8 mouse cellular contexts compared by ENCODE assay signal in genomic region chr12:4132941-4133846, GRCm38 (mm10). TPM values are rescaled to one million over a fixed set of nuclear protein-coding genes. Genes with fewer than 3 reads are reported as not detected.
DNase-seq lines count a peak whose midpoint lies in the region; ATAC-seq and TF ChIP-seq lines count a peak whose summit lies in the region.

TSS of gene Adcy3 (plus strand) at chr12:4133103.

- 1% methylated on average over 72 of the region's 83 CpGs for WGBS in forebrain, embryonic 10.5 days
- WGBS in heart, embryonic 14.5 days, result under 1% methylated on average over 83 of the region's 83 CpGs
- 2% methylated on average over 82 of the region's 83 CpGs for WGBS in liver, postnatal 0 days (ENCODE audit: insufficient replicate concordance)
- WGBS in neural tube, embryonic 12.5 days, result under 1% methylated on average over 76 of the region's 83 CpGs
- WGBS in stomach, postnatal 0 days, result 1% methylated on average over 73 of the region's 83 CpGs

- H3K9ac ChIP-seq in heart, embryonic 14.5 days (ENCODE audit: low read length), result peak within 1 kb of the TSS; percentile 72
- peak within 1 kb of the TSS; percentile 50 for H3K9ac ChIP-seq in liver, postnatal 0 days (replicated peaks)
- H3K9ac ChIP-seq in neural tube, embryonic 12.5 days, result peak within 1 kb of the TSS; percentile 71
- peak within 1 kb of the TSS; percentile 73 for H3K9ac ChIP-seq in stomach, postnatal 0 days (ENCODE audit: low read length)

- H3K27me3 ChIP-seq in forebrain, embryonic 10.5 days (ENCODE audit: poor library complexity, severe bottlenecking), result peaks cover 25% of the 10 kb centered on the region
- H3K27me3 ChIP-seq in heart, embryonic 14.5 days (ENCODE audit: control insufficient read depth, insufficient read depth, low read length), result no peaks in the 10 kb centered on the region
- peaks cover 8% of the 10 kb centered on the region; the same call in 1 of the 2 replicates for H3K27me3 ChIP-seq in liver, postnatal 0 days (ENCODE audit: insufficient read depth, low read length)
- H3K27me3 ChIP-seq in neural tube, embryonic 12.5 days (replicated peaks), result peaks cover 8% of the 10 kb centered on the region; the same call in 1 of the 2 replicates
- no peaks in the 10 kb centered on the region for H3K27me3 ChIP-seq in stomach, postnatal 0 days (ENCODE audit: control insufficient read depth, insufficient read depth, low read length)

- peak within 1 kb of the TSS; percentile 77 for H3K4me3 ChIP-seq in forebrain, embryonic 10.5 days
- peak within 1 kb of the TSS; percentile 58 to 61 for H3K4me3 ChIP-seq in heart, embryonic 14.5 days (ENCODE audit: control insufficient read depth in 1 of 2, insufficient read depth in 1 of 2, low read depth in 1 of 2, low read length in 2 of 2)
- H3K4me3 ChIP-seq in liver, postnatal 0 days (ENCODE audit: low read depth, low read length), result peak within 1 kb of the TSS; percentile 52
- peak within 1 kb of the TSS; percentile 63 for H3K4me3 ChIP-seq in neural tube, embryonic 12.5 days
- H3K4me3 ChIP-seq in stomach, postnatal 0 days (ENCODE audit: low read depth, low read length), result peak within 1 kb of the TSS; percentile 60

- H3K36me3 ChIP-seq in forebrain, embryonic 10.5 days (replicated peaks), result peaks cover 8% of the 10 kb centered on the region
- H3K36me3 ChIP-seq in heart, embryonic 14.5 days (ENCODE audit: control insufficient read depth, insufficient read depth, low read length), result no peaks in the 10 kb centered on the region
- H3K36me3 ChIP-seq in liver, postnatal 0 days (replicated peaks; ENCODE audit: insufficient read depth, low read length), result no peaks in the 10 kb centered on the region
- no peaks in the 10 kb centered on the region for H3K36me3 ChIP-seq in neural tube, embryonic 12.5 days
- H3K36me3 ChIP-seq in stomach, postnatal 0 days (ENCODE audit: control insufficient read depth, insufficient read depth, low read length), result no peaks in the 10 kb centered on the region; the same call in 1 of the 2 replicates

- peak; percentile 66 for ATAC-seq in heart, embryonic 14.5 days (ENCODE audit: insufficient number of reproducible peaks, insufficient read depth, low FRiP score, low read depth)
- ATAC-seq in liver, postnatal 0 days, result peak; percentile 45; the same call in 1 of the 2 replicates
- peak; percentile 81 for ATAC-seq in neural tube, embryonic 12.5 days (ENCODE audit: low FRiP score, low read depth)
- ATAC-seq in stomach, postnatal 0 days (ENCODE audit: low FRiP score, low TSS enrichment), result peak; percentile 78; the same call in 1 of the 2 replicates

- peak within 1 kb of the TSS; percentile 88 for H3K27ac ChIP-seq in forebrain, embryonic 10.5 days
- no peak within 1 kb of the TSS for H3K27ac ChIP-seq in heart, embryonic 14.5 days (replicated peaks in 1 of 2; ENCODE audit: control insufficient read depth in 1 of 2, insufficient read depth in 1 of 2, low read depth in 2 of 2, low read length in 2 of 2)
- H3K27ac ChIP-seq in liver, postnatal 0 days (ENCODE audit: low read depth), result no peak within 1 kb of the TSS
- no peak within 1 kb of the TSS for H3K27ac ChIP-seq in neural tube, embryonic 12.5 days
- peak within 1 kb of the TSS; percentile 56 for H3K27ac ChIP-seq in stomach, postnatal 0 days (replicated peaks)

- peak within 1 kb of the TSS; percentile 84 for H3K4me2 ChIP-seq in heart, embryonic 14.5 days (ENCODE audit: low read length)
- H3K4me2 ChIP-seq in liver, postnatal 0 days (ENCODE audit: low read depth, low read length), result peak within 1 kb of the TSS; percentile 78
- peak within 1 kb of the TSS; percentile 95 for H3K4me2 ChIP-seq in neural tube, embryonic 12.5 days (replicated peaks)
- H3K4me2 ChIP-seq in stomach, postnatal 0 days (replicated peaks; ENCODE audit: low read depth), result peak within 1 kb of the TSS; percentile 88

- peaks cover 12% of the 10 kb centered on the region for H3K9me3 ChIP-seq in forebrain, embryonic 10.5 days
- peaks cover 6% of the 10 kb centered on the region; the same call in 1 of the 2 replicates for H3K9me3 ChIP-seq in heart, embryonic 14.5 days (ENCODE audit: control insufficient read depth, low read length)
- H3K9me3 ChIP-seq in liver, postnatal 0 days (ENCODE audit: low read length), result peaks cover 4% of the 10 kb centered on the region; the same call in 1 of the 2 replicates
- no peaks in the 10 kb centered on the region for H3K9me3 ChIP-seq in neural tube, embryonic 12.5 days
- H3K9me3 ChIP-seq in stomach, postnatal 0 days (ENCODE audit: control insufficient read depth, low read length), result no peaks in the 10 kb centered on the region

- DNase-seq in CD4-positive helper T cell, adult 2 months (ENCODE audit: low read depth, low spot score), result peak; percentile 88
- DNase-seq in brain, adult 2 months (ENCODE audit: low read depth, low spot score), result peak; percentile 89
- DNase-seq in forebrain, embryonic 10.5 days (ENCODE audit: extremely low spot score, low spot score), result peak; percentile 47
- peak; percentile 63 to 74 for DNase-seq in layer of hippocampus, adult 18-20 months (ENCODE audit: low spot score in 2 of 2)
- DNase-seq in liver, postnatal 0 days, result peak; percentile 42
- peak; percentile 52 for DNase-seq in stomach, postnatal 0 days (ENCODE audit: low spot score)

- no peak for TF ChIP-seq EP300 in liver, postnatal 0 days (IDR thresholded peaks at IDR 0.05; ENCODE audit: low read depth)
- TF ChIP-seq EP300 in stomach, postnatal 0 days (optimal IDR thresholded peaks at IDR 0.05), result no peak

- H3K4me1 ChIP-seq in forebrain, embryonic 10.5 days, result peaks cover 28% of the 10 kb centered on the region
- peaks cover 4 to 9% of the 10 kb centered on the region in 2 experiments; a peak in 2 of 4 replicates for H3K4me1 ChIP-seq in heart, embryonic 14.5 days (ENCODE audit: control insufficient read depth in 2 of 2, insufficient read depth in 2 of 2, low read length in 2 of 2)
- H3K4me1 ChIP-seq in liver, postnatal 0 days (ENCODE audit: insufficient read depth), result peaks cover 4% of the 10 kb centered on the region
- peaks cover 9% of the 10 kb centered on the region for H3K4me1 ChIP-seq in neural tube, embryonic 12.5 days
- H3K4me1 ChIP-seq in stomach, postnatal 0 days (replicated peaks; ENCODE audit: control insufficient read depth, insufficient read depth), result 0 out of 2 replicates have a peak, but pooled peaks cover 2% of the 10 kb centered on the region

- TF ChIP-seq CTCF in liver, postnatal 0 days (IDR thresholded peaks at IDR 0.05; ENCODE audit: low read depth), result no peak
- TF ChIP-seq CTCF in stomach, postnatal 0 days (IDR thresholded peaks at IDR 0.05; ENCODE audit: low read depth), result 0 out of 2 replicates have a peak, but pooled peaks have one; percentile 2

RNA-seq across cellular contexts. Expression of gene Adcy3, which starts in this region (rescaled TPM):
- polyA plus RNA-seq in forebrain, embryonic 10.5 days (2016; fragmentation: Nextera tagmentation; extraction: Ambion mirVana), result 4.0 and 4.7 TPM in 2 replicates
- polyA plus RNA-seq in heart, embryonic 14.5 days (2014; fragmentation: Nextera tagmentation; extraction: Ambion mirVana), result 4.2 and 4.8 TPM in 2 replicates
- 10 to 100 TPM; 50.9 to 53.0 TPM for total RNA-seq in layer of hippocampus, adult 18-20 months (2021)
- 0.75 and 0.78 TPM in 2 replicates for polyA plus RNA-seq in liver, postnatal 0 days (2015; fragmentation: Nextera tagmentation; extraction: Ambion mirVana)
- 7.4 and 8.3 TPM in 2 replicates for polyA plus RNA-seq in neural tube, embryonic 12.5 days (2016; fragmentation: Nextera tagmentation; extraction: Ambion mirVana)
- polyA plus RNA-seq in stomach, postnatal 0 days (2015; fragmentation: Nextera tagmentation; extraction: Ambion mirVana), result 2.9 and 3.6 TPM in 2 replicates

Comparison
In these comparisons a context has a peak if more than half of its experiments do, and no peak if none do; other contexts are left out.
1. Peak in DNase-seq, ATAC-seq, H3K4me3 ChIP-seq, H3K9ac ChIP-seq and H3K4me2 ChIP-seq in liver, postnatal 0 days; RNA of the gene not detected or under 1 TPM.
2. H3K27ac ChIP-seq: peak in forebrain, embryonic 10.5 days (single experiment) and stomach, postnatal 0 days (single experiment); none in heart, embryonic 14.5 days (0 of 2), liver, postnatal 0 days (single experiment) and neural tube, embryonic 12.5 days (single experiment).
3. Peak in every context shown above with its lines, with median percentiles within 50 percentile points of each other: DNase-seq, H3K4me3 ChIP-seq, ATAC-seq, H3K4me2 ChIP-seq and H3K9ac ChIP-seq.